9 mouse cellular contexts compared by ENCODE assay signal in the genomic region with DNA sequence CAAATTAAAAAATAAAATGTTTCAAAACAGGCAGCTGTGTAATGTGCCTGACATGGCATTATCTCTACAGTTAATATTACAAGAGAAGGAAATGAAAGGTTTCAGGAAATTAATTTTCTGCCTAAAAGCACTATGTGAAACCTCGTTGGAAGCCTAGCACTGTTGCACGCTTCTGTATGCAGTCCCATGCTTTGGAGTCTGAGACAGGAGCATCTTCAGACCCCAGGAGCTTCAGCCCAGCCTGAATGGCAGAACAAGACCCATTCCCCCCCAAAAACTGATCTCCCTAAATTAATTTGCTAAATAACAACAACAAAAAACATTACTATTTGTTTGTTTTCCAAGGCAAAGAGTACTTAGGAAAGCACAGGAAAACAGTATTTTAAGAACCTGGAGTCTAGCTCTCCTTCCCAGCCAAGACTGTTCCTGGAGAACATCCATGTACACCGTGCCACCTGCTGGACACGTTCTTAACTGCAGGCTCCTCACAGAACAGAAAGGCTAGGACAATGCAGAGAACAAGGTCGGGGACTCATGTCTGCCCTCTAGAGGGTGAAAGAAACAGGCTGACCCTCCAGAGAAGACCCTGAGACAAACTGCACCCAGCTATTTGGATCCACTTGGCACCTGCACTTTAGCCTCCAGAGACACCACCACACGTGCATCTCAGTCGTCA. TPM values are rescaled to one million over a fixed set of nuclear protein-coding genes. Genes with fewer than 3 reads are reported as not detected.
DNase-seq lines count a peak whose midpoint lies in the region; ATAC-seq and TF ChIP-seq lines count a peak whose summit lies in the region.
"Not testable (repeated sequence)": the region's sequence is repeated elsewhere in the genome, so short reads cannot be mapped to it uniquely, and the experiment has no call there.
"Had no signal": no experiment of that assay in that cellular context is flagged by ENCODE, and none has a peak within 500 bp of the region (broad histone marks: within the 10 kb centered on the region; RNA-seq: fewer than 3 reads in every experiment).

No protein-coding gene starts in this region.

- 18% methylated on average over 6 of the region's 7 CpGs for WGBS in hindbrain, embryonic 16.5 days

- not testable (repeated sequence) for H3K27ac ChIP-seq in hindbrain, embryonic 16.5 days (ENCODE audit: low read depth, low read length)

- ATAC-seq in Patski = not testable (repeated sequence)
- ATAC-seq in hindbrain, embryonic 16.5 days = peak; percentile 90

- H3K9me3 ChIP-seq in hindbrain, embryonic 16.5 days (ENCODE audit: control insufficient read depth, low read length) = not testable (repeated sequence)

- in situ Hi-C loops in Patski (cut with MboI; ENCODE audit: low pct_unique_long_range_greater_than_20kb) = not testable (repeated sequence)

- not testable (repeated sequence) for H3K4me2 ChIP-seq in hindbrain, embryonic 16.5 days (ENCODE audit: low read length)

- not testable (repeated sequence) for H3K27me3 ChIP-seq in Patski; hindbrain, embryonic 16.5 days (replicated peaks; ENCODE audit: control insufficient read depth, insufficient read depth, low read length)

- H3K4me3 ChIP-seq in hindbrain, embryonic 16.5 days (ENCODE audit: low read length) = not testable (repeated sequence)

- DNase-seq in Patski (ENCODE audit: low read depth, low spot score) = not testable (repeated sequence)
- peak; percentile 93 for DNase-seq in cerebellum, postnatal 10 days
- DNase-seq in frontal cortex, postnatal 25 days (ENCODE audit: low spot score in 2 of 2) = peak; percentile 72 to 74
- DNase-seq in layer of hippocampus, postnatal 25 days (ENCODE audit: extremely low spot score in 1 of 2, low spot score in 1 of 2) = peak; percentile 66 to 91
- DNase-seq in lung, postnatal 25 days (ENCODE audit: low spot score) = peak; percentile 73
- DNase-seq in right cerebral cortex, adult 18-20 months = peak; percentile 83
- DNase-seq in urinary bladder, adult 2 months (ENCODE audit: low spot score) = peak; percentile 50

- POLR2A ChIA-PET in Patski (lab: Charles Lee) = not testable (repeated sequence)

- H3K4me1 ChIP-seq in hindbrain, embryonic 16.5 days (ENCODE audit: control insufficient read depth, insufficient read depth, low read depth, low read length) = not testable (repeated sequence)

- not testable (repeated sequence) for H3K36me3 ChIP-seq in hindbrain, embryonic 16.5 days (ENCODE audit: control insufficient read depth, insufficient read depth, low read length)

- peak; percentile 48 for TF ChIP-seq CTCF in Patski (IDR thresholded peaks at IDR 0.05)

- CTCF ChIA-PET in Patski (lab: Charles Lee) = interaction anchor here (1.1 kb wide), 1 partner anchor 85 kb away, joined by 3 read pairs; no protein-coding TSS in a partner anchor

- not testable (repeated sequence) for H3K9ac ChIP-seq in hindbrain, embryonic 16.5 days (ENCODE audit: low read depth, low read length)

RNA-seq across cellular contexts. Expression of a gene that starts 14.5 kb away (rescaled TPM):
- polyA plus RNA-seq in Patski (2021) = not detected
- not detected in 2 replicates for polyA plus RNA-seq in hindbrain, embryonic 16.5 days (2015; fragmentation: Nextera tagmentation; extraction: Ambion mirVana)
- total RNA-seq in layer of hippocampus, postnatal 25 days (2021) = not detected
- not detected in 2 replicates for polyA plus RNA-seq in urinary bladder, adult 2 months (2012; rRNA removed)
- polyA plus RNA-seq: erythroblast, embryonic 14.5 days had no signal

RNA-seq across cellular contexts. Expression of a gene that starts 28.1 kb away (rescaled TPM):
- polyA plus RNA-seq in Patski (2021) = not detected
- not detected in 2 replicates for polyA plus RNA-seq in hindbrain, embryonic 16.5 days (2015; fragmentation: Nextera tagmentation; extraction: Ambion mirVana)
- not detected for total RNA-seq in layer of hippocampus, postnatal 25 days (2021)
- not detected in 2 replicates for polyA plus RNA-seq in urinary bladder, adult 2 months (2012; rRNA removed)
- polyA plus RNA-seq: erythroblast, embryonic 14.5 days had no signal

RNA-seq across cellular contexts. Expression of a gene that starts 38.3 kb away (rescaled TPM):
- polyA plus RNA-seq in Patski (2021) = not detected
- polyA plus RNA-seq in hindbrain, embryonic 16.5 days (2015; fragmentation: Nextera tagmentation; extraction: Ambion mirVana) = not detected in 2 replicates
- not detected for total RNA-seq in layer of hippocampus, postnatal 25 days (2021)
- polyA plus RNA-seq in urinary bladder, adult 2 months (2012; rRNA removed) = not detected in 2 replicates
- polyA plus RNA-seq: erythroblast, embryonic 14.5 days had no signal

RNA-seq across cellular contexts. Expression of a gene that starts 56.1 kb away (rescaled TPM):
- polyA plus RNA-seq in Patski (2021) = 6.3 TPM
- polyA plus RNA-seq in hindbrain, embryonic 16.5 days (2015; fragmentation: Nextera tagmentation; extraction: Ambion mirVana) = 22.4 and 23.5 TPM in 2 replicates
- total RNA-seq in layer of hippocampus, postnatal 25 days (2021) = 10 to 100 TPM; 27.5 to 33.7 TPM
- 2.1 and 2.2 TPM in 2 replicates for polyA plus RNA-seq in urinary bladder, adult 2 months (2012; rRNA removed)
- polyA plus RNA-seq: erythroblast, embryonic 14.5 days had no signal
